Mouse (Mus musculus) ovary, adult 18-20 months (tissue): ENCODE data around the gene Scn3b.

Source experiments
- DNase-seq: peaks from one replicate; pipeline ENCODE4 v3.0.0; 2022; ENCODE audit warnings: low spot score, mixed read lengths

The Scn3b gene

DNA sequence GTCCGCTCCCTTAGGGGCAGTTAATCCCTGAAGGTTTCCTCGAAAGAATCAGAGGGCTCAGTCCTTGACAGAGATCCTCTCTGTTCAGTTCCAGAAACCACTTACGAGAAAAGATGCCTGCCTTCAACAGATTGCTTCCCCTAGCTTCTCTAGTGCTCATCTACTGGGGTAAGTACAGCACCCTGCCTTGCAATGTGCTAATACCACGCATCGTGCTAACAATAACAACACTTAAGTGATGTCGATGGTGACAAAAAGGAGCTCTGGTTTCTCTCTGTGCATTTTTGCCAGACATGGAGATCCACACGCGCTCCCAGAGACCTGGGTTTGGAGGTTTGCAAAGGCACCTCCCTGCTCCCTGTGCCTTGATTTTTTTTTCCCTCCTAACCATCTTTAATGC is 863 bp downstream of the Scn3b start:
- DNase-seq: no peak

DNA sequence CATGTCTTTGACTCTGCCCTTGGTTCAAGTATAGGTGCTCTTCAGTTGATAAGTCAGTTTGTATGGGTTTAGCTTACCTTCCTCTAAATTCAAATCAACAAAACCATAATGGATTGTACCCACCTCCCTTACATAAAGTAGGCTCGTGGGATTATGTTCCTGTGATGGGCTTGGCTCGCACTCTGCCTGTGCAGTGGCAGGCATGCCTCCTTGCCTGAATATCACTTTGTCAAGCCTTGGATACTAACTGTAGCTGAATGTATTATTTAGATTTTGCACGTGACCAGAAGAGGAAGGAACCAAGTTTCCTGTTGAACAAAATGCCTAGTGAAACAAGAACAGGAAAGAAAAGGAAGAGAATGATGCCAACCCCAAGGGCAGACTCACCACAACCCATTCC is 2.1 kb downstream of the Scn3b start:
- no peak for DNase-seq

DNA sequence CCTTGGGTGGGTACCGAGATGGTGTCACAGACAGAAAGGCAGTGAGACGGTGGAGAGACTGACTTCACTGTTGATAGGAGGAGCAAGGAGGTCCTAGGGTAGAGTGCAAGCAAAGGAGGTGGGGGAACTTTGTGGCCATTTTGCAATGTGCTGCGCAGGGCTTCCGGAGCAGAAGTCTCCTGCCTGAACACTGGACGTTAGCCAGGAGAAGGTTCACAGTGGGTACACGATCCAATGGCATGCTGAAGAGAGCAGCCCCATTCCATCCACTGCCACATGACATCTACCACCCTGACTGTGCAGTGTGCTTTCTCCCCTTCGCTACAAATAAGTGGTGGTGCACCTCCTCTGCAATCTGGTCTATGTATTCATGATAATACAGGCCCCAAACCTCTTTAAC is 3.8 kb downstream of the Scn3b start:
- DNase-seq: no peak

DNA sequence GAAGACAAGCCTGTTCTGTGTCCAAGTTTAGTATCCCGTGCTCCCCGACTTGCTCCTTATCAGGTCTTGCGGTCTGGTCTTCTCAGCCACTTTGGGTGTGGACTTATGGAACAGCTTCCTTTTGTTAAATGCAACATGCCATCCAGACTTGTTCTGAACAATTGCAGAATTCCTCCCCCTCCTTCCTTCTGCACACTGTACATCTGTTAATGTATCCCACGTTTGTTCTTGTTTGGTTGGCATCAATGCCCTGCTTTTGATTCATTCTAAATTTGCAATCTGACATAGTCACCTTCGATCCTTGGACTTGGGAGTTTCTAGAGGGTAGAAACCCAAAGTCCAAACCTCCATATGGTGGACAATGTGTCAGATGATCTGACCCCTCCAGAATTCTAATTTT is 6.9 kb downstream of the Scn3b start:
- DNase-seq: no peak

DNA sequence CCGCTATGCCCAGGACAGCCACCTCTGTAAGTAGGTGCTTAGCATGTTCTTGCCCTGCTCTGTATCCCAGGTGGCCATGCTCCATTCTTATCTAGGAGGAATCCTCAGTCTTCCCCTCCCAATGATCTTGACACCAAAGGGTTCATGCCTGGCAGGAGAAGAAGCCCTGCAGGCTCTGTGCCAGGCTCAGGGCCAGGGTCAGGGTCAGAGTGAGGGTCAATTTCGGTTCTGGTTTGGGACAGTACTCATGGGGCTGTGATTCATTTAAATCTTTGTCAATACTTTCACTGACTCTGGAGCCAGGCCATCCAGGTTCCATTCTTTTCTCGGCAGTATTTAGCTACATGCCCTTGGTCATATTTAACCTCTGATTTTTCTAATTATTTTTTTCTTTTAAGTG is 8.7 kb downstream of the Scn3b start:
- no peak for DNase-seq

DNA sequence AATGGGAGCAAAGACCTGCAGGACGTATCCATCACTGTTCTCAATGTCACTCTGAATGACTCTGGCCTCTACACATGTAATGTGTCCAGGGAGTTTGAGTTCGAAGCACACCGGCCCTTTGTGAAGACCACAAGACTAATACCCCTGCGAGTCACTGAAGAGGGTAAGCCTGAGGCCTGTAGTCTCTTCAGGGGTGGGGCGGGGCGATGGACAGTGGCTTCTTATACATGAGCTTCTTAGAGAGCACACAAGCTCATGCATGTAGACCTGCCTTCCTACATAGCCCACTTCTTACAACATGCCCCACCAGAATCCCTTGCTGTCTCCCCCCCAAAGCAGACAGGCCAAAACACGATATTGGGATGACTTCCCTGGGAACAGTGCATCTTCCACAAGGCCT is 10.4 kb downstream of the Scn3b start:
- DNase-seq: no peak

DNA sequence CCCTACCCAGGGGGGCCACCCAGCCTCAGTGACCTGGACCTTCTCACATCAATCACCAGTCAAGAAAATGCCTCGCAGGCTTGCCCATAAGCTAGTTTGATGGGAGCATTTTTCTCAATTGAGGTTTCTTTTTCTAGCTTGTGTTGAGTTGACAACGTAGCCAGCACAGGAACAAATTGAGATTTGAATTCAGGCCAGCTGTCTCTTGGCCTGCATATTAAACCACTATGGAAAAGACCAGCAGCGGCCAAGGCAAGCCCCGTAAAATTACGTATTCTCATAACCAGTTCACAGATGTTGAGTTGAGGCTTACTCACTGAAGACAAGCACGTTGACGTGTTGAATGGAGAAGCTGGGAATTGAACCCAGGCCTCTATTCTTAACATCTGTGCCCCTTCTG is 14.0 kb downstream of the Scn3b start:
- DNase-seq: no peak

DNA sequence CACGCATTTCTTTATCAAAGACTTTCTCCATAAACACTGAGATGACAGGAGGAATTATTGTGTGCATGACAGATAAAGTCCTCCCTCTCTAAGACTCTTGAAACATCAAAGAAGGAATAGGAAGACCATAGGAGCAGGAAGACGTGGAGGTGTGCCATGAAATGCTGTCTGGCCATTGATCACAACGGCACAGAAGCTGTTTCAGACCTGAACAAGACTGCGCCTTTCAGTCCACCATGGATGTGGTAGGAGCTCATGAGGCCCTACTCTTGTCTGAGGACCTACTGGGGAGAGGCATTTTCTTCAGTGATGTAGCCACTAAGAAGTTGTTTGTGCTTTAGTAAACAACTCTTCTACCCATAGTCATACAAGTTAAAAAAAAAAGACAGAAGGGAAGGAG is 23.5 kb downstream of the Scn3b start:
- DNase-seq: no peak

DNA sequence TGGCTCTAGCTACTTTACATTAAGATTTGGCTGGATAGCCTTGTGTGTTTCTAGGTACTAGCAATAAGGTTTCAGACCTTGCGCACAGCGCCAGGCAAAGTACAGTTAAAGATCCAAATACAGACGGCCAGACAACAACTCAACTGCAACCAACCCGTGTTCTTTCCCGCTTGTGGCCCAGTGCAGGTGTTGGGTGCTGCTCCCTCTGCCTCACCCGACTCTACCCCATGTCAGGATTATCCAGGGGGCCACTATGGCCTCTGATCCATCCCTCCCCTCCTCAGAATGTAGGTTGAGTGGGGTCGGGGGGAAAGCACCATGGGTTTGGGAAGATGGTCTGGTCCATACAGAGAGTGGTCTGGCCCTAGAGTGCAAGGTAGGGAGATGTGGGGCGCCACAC is 24.3 kb downstream of the Scn3b start:
- no peak for DNase-seq

DNA sequence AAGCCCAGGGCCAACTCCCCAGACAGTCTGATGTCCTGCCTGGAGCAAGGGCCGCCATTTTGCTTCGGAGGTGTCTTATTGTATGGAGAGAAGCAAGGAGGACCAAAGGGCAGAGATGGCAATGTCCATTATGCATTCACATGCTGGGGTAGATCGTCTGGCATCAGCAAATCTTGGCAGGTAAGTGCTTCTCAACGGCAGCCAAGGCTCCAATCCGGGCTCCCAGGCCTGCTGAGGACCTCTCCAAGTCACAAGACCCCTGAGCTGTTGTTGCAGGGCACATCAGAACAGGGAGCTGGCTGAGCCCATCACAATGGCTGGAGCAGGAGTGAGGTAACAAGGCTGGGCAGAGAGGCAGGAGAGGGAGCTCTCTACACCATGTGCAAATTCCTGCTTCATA is 24.7 kb downstream of the Scn3b start:
- DNase-seq: no peak

DNA sequence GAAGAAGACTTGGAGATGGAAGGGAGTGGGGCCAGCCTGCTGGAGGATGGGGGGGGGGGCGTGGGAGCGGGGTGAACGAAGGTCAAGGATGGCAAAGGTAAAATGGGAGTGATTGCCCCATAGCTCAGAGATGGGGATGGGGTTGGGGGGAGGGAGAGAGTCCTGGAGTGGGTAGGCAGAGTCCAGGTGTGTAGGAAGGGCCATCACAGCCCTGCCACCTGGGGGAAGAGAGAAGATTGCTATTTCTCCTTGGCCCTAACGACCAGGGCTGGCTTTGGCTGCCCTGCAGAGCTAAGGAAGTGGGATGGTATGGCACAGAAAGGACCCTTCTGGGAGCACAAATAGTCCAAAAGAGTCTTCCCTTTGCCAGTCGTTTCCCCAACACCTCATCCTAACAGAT is 25.2 kb downstream of the Scn3b start:
- no peak for DNase-seq

DNA sequence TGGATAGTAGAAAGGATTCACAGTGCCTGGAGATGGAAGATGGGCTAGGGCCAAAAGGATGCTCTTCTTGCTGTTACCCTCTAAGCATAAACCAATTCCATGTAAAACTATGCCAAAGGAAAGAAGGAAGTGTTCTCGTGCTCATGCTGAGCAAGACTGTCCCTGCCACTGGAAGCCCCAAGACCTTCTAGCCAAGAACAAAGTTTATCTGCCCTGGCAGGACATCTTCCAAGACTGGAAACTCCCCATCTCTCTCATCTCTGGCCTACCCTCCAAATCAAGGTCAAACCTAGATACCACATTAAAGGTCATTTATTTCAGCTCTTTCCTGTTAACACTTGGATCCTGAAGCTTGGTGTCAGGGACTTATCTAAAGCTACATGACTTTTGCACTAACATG is 25.8 kb downstream of the Scn3b start:
- peak; percentile 54 for DNase-seq

DNA sequence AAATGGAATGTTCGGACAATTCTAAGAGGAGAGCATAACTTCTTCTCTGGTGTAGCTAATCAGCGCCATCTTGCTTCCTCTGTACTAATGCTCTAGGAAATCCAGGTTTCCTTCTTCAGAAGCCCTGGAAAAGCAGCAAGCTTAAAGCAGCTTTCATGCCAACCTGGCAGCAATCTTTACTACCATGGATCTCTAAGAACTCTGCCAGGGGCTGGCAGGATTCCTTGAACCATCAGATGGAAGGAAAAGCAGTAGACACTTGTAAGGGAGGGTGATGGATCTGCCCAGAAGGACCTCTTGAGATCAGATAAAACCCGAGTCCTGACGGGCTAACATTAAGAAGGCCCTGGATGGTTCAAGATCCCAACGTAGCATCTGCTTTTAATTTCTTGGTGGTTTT is 27.2 kb downstream of the Scn3b start:
- DNase-seq: no peak

DNA sequence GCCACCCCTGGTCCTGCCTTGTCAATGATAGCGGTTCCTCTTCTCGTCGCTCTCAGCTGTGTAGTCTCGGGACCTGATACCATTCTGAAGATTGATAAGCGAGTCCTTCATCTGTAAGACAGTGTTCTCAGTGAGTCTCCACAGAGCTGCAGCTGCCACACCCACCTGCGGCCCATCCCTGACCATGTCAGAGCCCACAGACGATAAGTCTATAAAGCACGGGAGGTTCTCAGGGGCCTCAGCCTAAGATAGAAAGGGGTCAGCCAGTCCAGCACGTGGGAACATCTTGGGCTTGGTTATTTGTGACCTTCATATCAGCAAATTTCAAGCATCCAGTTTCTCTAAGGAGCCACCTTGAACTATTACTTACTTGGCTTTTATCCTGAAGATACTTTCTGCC is 29.0 kb downstream of the Scn3b start:
- peak; percentile 76 for DNase-seq

DNA sequence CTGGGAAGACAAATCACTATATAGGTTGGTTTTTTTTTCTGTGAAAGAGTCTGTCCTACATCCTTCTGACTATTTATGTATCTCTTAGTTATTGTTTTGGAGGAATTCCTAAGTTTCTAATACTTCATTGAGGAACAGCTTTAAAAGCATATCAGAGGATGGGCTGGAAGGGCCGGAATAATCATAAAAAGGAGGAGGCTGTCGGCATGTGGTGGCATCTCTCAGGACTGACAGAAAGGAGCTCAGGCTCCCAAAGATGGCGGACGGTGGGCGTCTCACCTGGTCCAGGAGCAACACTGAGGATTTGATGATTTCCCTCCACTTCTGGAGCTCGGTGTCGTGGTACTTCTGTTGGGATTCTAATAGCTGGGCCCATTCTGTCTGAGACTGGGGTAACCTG is 30.3 kb downstream of the Scn3b start:
- DNase-seq: no peak

DNA sequence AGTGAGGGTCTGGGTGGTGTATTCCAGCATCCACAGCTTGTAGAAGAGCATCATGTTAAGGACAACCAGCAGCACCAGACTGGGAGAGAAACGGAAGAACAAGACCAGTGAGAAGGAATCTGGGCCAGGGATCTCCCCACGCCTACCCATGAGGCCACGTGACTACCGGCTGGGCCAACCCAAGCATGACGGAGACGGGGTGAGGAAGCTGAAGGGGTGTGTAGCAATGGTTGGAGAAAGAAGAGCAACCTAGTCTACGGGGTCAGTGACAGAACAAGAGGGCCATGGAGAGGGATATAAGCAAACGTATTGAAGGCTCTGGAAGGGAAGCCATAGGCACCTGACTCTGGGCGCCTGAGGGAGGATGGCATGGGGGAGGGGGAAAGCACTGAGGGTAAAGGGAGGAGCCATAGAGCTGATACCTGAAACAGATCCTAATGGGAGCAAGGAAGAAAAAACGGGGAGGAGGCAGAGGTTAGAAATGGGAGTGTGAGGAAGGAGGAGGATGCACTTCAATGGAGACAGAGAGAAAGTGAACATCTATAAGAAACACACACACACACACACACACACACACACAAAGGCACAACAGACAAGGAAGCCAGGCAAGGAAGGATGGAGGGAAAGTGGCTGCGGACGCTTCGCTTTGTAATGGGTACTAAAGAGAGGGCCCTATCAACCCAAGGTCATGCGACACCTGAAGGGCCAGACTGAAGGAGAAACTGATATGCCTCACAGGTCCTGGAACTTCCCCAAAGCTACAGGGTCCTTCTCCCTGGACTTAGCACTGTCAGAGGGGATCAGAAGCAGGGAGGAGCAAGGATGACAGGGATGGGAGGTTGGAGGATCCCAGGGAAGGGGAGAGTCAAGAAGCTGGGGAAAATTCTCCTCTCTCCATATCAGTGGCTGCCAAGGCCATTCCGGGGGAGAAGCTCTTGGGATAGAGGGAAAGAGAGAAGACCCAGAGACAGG is 31.3 kb downstream of the Scn3b start:
- no peak for DNase-seq

DNA sequence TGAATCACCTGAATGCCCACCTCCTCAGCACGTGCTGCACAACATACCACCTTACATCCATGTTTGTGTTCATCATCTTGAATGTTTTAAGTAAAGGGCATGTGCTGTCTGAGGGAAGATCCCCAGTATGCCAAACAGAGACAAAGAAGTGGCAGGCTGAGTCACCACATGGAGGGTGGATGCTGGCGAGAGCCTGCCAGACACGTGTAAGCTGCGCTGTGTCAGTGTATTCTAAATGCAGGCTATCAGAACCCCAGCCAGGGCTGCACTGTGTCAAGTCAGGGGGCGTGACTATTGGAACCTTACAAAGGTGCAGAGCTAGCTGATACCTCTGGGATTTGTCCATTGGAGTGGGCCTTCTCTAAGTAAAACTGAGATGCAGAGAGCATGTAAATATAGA is 32.5 kb downstream of the Scn3b start:
- DNase-seq: no peak

DNA sequence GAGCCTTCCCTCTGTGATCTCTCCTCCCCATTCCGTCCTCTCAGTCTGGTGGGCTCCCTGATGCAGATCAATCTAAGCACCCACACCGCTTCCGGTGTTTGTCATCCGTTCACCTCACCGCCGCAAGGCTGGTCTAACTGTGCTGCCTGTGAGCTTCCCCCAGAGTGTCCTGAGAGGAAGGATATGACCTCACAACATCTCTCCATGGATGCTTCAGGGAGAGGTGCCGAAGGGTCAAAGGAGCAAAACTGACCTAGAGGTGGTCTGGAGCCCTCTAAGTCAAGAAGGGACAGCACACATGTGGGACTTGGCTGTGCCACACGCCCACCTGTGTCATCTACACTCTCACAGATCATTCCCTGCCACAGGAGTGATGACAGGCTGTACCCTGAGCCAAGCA is 33.4 kb downstream of the Scn3b start:
- DNase-seq: no peak

DNA sequence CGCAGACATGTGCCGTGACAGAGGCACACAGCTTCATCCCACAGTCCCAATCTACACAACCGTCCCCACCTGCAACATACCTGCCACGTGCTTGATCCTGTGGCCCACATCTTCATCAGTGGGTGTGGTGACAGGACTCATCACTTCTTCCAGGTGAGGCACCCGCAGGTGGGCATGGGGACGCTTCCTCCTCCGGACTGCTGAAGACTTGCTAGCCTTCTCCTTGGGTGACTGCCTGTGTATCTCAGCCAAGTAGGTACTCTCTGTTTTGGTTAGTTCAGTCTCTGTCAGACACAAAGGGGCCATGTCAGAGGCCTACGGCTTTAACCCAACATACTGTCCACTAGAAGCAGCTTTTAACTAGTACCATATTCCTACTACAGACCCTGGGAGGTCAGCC is 35.2 kb downstream of the Scn3b start:
- no peak for DNase-seq

DNA sequence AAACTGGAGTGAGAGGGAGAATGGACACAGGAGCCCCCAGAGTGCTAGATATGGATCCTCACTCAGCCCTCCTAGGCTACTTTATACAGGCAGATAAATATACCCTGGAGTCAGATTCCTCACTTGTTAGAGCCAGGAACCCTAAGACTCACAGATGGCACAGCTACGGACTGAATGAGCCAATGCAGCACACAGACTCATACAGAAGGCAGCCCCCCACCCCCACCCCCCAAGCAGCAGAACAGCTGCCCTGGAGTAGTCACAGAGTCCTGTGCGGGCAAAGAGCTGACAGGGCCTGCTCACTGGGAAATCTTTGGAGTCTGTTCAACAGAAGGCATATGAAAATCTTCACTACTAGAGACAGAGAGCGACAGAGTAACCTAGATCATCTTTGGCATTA is 38.3 kb downstream of the Scn3b start:
- no peak for DNase-seq

DNA sequence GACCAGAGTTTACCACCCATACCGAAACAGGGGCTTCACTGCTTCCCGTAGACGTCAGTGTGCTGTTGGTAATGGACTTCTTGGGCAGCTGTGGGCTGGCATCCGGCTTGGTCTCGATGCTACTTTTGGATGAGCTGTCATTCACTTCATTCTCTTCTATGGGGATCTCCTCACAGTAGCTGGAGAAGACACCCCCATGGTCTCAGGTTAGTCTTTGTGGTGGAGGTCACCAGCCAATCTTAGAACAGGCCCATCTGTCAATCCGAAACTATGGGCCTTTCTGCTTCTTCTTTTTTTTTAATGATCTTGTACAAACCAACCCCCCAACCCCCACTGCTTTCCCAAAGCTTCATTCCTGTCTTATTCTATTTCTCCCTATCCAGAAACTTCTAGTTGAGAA is 40.9 kb downstream of the Scn3b start:
- DNase-seq: no peak

DNA sequence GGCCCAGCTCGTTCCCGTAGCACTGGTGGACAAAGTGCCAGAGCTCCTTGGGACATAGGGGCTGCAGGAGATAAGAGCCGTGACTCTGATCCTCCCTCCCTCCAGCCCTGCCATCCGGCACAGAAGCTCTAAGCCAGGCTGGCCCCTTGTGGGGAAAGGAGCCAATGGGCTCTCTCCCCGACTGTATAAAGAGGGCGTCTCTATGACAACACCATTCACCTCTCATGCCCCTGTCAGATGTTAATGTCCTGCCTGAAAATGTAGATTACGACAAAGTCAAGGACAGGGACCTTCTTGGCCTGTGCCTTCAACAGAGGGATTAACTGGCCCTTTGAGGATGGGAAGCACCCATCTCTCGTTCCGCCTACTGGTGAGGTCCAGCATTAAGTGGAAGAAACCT is 42.8 kb downstream of the Scn3b start:
- DNase-seq: no peak

DNA sequence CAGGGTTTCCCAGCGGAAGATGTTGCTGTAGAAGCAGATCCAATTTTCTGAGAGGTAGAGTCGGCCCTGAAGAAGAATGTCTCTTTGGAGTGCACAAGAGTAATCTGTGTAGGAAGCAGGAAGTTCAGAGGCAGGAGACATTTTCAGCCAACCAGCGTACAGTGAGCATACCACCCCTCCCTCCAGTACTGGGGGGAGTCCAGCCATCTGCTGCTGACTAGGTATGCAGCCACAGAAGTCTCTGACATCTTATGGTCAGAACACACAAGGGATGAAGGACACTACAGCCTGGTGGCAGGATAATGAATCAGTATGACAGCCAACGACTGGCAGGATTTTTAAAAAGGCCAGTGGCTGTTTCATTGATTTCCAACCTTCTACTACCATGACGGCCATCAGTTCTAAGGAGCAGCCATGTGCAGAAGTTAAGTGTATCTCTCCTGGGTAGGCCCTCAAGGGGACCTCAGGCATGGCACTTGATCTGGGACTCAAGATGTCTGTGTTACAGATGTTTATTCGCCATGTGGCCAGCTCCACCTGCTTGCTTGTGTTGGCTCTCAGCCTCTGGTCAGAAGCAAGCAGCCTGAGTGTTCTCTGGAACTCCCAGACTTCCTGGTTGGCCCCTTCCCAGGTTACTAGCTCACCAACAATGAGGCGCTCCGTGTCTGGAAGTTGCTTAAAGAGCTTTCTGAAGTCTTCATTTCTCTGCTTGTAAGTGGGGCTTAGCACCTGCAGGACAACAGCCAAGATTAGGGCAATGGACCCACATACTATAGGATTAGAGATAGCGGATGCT is 48.0 kb downstream of the Scn3b start:
- DNase-seq: no peak
